Mouse (Mus musculus) embryonic facial prominence, embryonic 10.5 days (tissue): ENCODE results near the gene Pth2. TPM values are rescaled to one million over a fixed set of nuclear protein-coding genes. Genes with fewer than 3 reads are reported as not detected.
"Not testable (repeated sequence)": the region's sequence is repeated elsewhere in the genome, so short reads cannot be mapped to it uniquely, and the experiment has no call there.

Experiments
- DNase-seq: peaks from one replicate; pipeline ENCODE4 v3.0.0-alpha.2; 2017; ENCODE audit warnings: low spot score
- H3K27ac ChIP-seq: fragments of 300-500 bp; sonication (generic); replicated peaks from 2 replicates; pipeline ENCODE4 v1.5.1; 2016; ENCODE audit warnings: mild to moderate bottlenecking
- H3K27me3 ChIP-seq: fragments of 300-500 bp; sonication (generic); replicated peaks from 2 replicates; pipeline ENCODE4 v1.6.1; 2016; ENCODE audit warnings: low read depth, mild to moderate bottlenecking; ENCODE audit not compliant: poor library complexity, severe bottlenecking
- H3K36me3 ChIP-seq: fragments of 300-500 bp; sonication (generic); replicated peaks from 2 replicates; pipeline ENCODE4 v1.6.1; 2016; ENCODE audit warnings: mild to moderate bottlenecking, moderate library complexity
- H3K4me1 ChIP-seq: fragments of 300-500 bp; sonication (generic); 2 replicates; pipeline ENCODE4 v1.6.1; 2016
- H3K4me3 ChIP-seq: fragments of 300-500 bp; sonication (generic); 2 replicates; pipeline ENCODE4 v1.5.1; 2016; ENCODE audit warnings: mild to moderate bottlenecking, moderate library complexity
- H3K9me3 ChIP-seq: fragments of 300-500 bp; sonication (generic); 2 replicates; pipeline ENCODE4 v1.6.1; 2016; ENCODE audit warnings: mild to moderate bottlenecking
- WGBS: fragments of 180-500 bp; shearing (Covaris S2); methylation state at CpG from one replicate; pipeline ENCODE4 v1.1.7; 2016; 5-methylcytosine and 5-hydroxymethylcytosine counted together
- polyA plus RNA-seq: library from polyadenylated mRNA; unstranded; fragments of >200 nt; fragmentation: Nextera tagmentation; extraction: Ambion mirVana; gene quantifications from 2 replicates; pipeline ENCODE4 v1.2.1, GENCODE M21; 2016

The Pth2 gene
- polyA plus RNA-seq, 1 experiment from 2014 or later = not detected

GRCm38 (mm10) chr7:45166950-45167401, 13.8 kb upstream of the Pth2 start:
- Histone ChIP-seq H3K4me1 (peaks cover 21% of the 10 kb centered on the region), H3K9me3 (peaks cover 30% of the 10 kb centered on the region), H3K27me3 (peaks cover 98% of the 10 kb centered on the region), H3K27ac (no peak overlapping the region), H3K36me3 (no peaks in the 10 kb centered on the region), H3K4me3 (no peak overlapping the region)
- DNase-seq = no peak
- 27% methylated on average over 10 of the region's 10 CpGs for WGBS

GRCm38 (mm10) chr7:45167761-45168445, 12.9 kb upstream of the Pth2 start:
- Histone ChIP-seq H3K4me3 (peak overlapping the region; percentile 25; the same call in 1 of the 2 replicates), H3K27me3 (peaks cover 100% of the 10 kb centered on the region), H3K27ac (no peak overlapping the region), H3K9me3 (peaks cover 35% of the 10 kb centered on the region), H3K36me3 (no peaks in the 10 kb centered on the region), H3K4me1 (peaks cover 14% of the 10 kb centered on the region)
- DNase-seq = peak; percentile 28
- 3% methylated on average over 19 of the region's 19 CpGs for WGBS

DNA sequence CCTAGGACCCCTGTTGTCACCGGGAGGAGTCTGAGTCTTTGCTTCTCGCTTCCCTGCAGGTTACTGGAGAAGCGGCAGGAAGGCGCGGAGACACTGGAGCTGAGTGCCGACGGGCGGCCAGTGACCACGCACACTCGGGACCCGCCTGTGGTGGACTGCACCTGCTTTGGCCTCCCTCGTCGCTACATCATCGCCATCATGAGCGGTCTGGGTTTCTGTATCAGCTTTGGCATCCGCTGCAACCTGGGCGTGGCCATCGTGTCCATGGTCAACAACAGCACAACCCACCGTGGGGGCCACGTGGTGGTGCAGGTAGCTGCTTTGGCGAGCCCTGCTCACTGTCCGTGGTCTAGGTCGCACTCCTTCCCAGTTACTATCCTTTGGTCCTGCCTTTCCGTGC, 12.1 kb upstream of the Pth2 start:
- 4% methylated on average over 24 of the region's 24 CpGs for WGBS
- Histone ChIP-seq H3K4me3 (peak overlapping the region; percentile 23; the same call in 1 of the 2 replicates), H3K9me3 (peaks cover 36% of the 10 kb centered on the region), H3K4me1 (peaks cover 14% of the 10 kb centered on the region), H3K27me3 (peaks cover 99% of the 10 kb centered on the region), H3K27ac (no peak overlapping the region), H3K36me3 (no peaks in the 10 kb centered on the region)
- no peak for DNase-seq

GRCm38 (mm10) chr7:45169495-45169894, 11.3 kb upstream of the Pth2 start:
- Histone ChIP-seq H3K4me3 (no peak overlapping the region), H3K27ac (no peak overlapping the region), H3K27me3 (peaks cover 99% of the 10 kb centered on the region), H3K36me3 (no peaks in the 10 kb centered on the region), H3K4me1 (peaks cover 9% of the 10 kb centered on the region), H3K9me3 (peaks cover 36% of the 10 kb centered on the region)
- no peak for DNase-seq
- 94% methylated on average over 3 of the region's 3 CpGs for WGBS

GRCm38 (mm10) chr7:45172974-45173373, 7.8 kb upstream of the Pth2 start:
- DNase-seq = no peak
- Histone ChIP-seq H3K4me3 (0 out of 2 replicates have a peak overlapping the region, but pooled peaks have one; percentile 5), H3K27ac (no peak overlapping the region), H3K4me1 (peaks cover 28% of the 10 kb centered on the region), H3K27me3 (peaks cover 99% of the 10 kb centered on the region), H3K36me3 (no peaks in the 10 kb centered on the region), H3K9me3 (peaks cover 36% of the 10 kb centered on the region)
- 55% methylated on average over 7 of the region's 7 CpGs for WGBS

DNA sequence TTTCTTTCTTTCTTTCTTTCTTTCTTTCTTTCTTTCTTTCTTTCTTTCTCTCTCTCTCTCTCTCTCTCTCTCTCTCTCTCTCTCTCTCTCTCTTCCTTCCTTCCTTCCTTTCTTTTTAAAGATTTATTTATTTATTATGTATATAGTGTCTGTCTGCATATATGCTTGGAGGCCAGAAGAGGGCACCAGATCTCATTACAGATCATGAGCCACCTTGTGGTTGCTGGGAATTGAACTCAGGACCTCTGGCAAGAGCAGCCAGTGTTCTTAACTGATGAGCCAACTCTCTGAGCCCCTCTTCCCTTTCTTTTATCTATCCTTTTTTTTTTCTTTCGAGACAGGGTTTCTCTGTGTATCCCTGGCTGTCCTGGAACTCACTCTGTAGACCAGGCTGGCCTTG, 7.0 kb upstream of the Pth2 start:
- not testable (repeated sequence) for H3K4me3 ChIP-seq, H3K27ac ChIP-seq, H3K36me3 ChIP-seq, DNase-seq
- H3K9me3 ChIP-seq = peaks cover 35% of the 10 kb centered on the region
- peaks cover 24% of the 10 kb centered on the region for H3K4me1 ChIP-seq
- peaks cover 99% of the 10 kb centered on the region for H3K27me3 ChIP-seq
- 50% methylated on average over 1 of the region's 1 CpGs for WGBS

GRCm38 (mm10) chr7:45174567-45175280, 6.1 kb upstream of the Pth2 start:
- Histone ChIP-seq H3K4me1 (peaks cover 24% of the 10 kb centered on the region), H3K27ac (no peak overlapping the region), H3K9me3 (peaks cover 25% of the 10 kb centered on the region), H3K27me3 (peaks cover 99% of the 10 kb centered on the region), H3K4me3 (peak overlapping the region; percentile 43), H3K36me3 (no peaks in the 10 kb centered on the region)
- WGBS = 3% methylated on average over 29 of the region's 29 CpGs
- DNase-seq = no peak

- H3K9me3 ChIP-seq = peaks cover 18% of the 10 kb centered on the region
- peaks cover 99% of the 10 kb centered on the region for H3K27me3 ChIP-seq
- no peaks in the 10 kb centered on the region for H3K36me3 ChIP-seq
- no peak overlapping the region for H3K27ac ChIP-seq
- no peak for DNase-seq
- H3K4me3 ChIP-seq = peak overlapping the region; percentile 43; the same call in 1 of the 2 replicates
- WGBS = 2% methylated on average over 13 of the region's 13 CpGs
- H3K4me1 ChIP-seq = peaks cover 24% of the 10 kb centered on the region
Observed at GRCm38 (mm10) chr7:45175398-45175797, 5.4 kb upstream of the Pth2 start.

DNA sequence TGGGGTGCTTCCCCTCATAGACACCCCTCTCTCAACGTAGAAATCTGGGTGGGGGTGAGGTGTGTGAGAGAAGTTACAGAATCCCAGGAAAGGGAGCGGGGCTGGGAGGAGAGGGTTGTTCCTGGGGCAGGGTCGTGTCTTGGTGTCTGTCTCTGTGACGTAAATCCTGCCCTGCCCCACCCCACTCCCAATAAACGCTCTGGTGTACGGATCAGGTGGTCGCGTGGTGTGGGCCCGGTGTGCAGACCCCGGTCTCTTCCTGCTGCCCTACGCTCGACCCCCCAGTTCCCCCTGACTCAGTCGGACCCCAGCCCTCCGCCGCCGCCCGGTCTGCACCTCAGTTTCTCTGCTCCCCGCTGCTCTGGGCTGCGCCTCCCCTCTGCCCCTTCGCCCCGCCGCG, 4.9 kb upstream of the Pth2 start:
- WGBS = 2% methylated on average over 23 of the region's 23 CpGs
- Histone ChIP-seq H3K4me1 (peaks cover 25% of the 10 kb centered on the region), H3K27ac (no peak overlapping the region), H3K36me3 (no peaks in the 10 kb centered on the region), H3K9me3 (peaks cover 14% of the 10 kb centered on the region), H3K4me3 (peak overlapping the region; percentile 37), H3K27me3 (peaks cover 99% of the 10 kb centered on the region)
- DNase-seq = no peak

DNA sequence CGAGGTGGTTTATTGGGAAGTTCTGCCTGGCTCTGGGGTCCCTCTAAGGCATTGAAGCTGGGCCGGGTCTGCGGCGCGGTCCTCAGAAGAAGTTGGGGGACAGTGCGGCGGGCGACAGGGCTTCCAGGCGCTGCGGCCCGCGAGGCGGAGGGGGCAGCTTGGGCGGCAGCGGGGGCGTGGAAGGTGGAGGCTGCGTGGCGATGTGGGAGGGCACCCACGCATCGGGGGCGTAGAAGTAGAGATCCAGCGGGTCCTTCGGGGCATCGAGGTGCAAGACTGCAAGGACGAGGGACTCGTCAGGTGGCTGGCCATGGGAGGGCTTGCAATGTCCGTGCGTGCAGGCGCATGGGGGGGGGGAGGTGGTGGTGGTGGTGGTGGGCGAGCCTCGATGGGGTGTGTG, 4.4 kb upstream of the Pth2 start:
- no peak for DNase-seq
- Histone ChIP-seq H3K4me1 (peaks cover 30% of the 10 kb centered on the region), H3K27me3 (peaks cover 99% of the 10 kb centered on the region), H3K36me3 (no peaks in the 10 kb centered on the region), H3K4me3 (peak overlapping the region; percentile 37), H3K27ac (no peak overlapping the region), H3K9me3 (peaks cover 11% of the 10 kb centered on the region; the same call in 1 of the 2 replicates)
- WGBS = 3% methylated on average over 31 of the region's 31 CpGs

DNA sequence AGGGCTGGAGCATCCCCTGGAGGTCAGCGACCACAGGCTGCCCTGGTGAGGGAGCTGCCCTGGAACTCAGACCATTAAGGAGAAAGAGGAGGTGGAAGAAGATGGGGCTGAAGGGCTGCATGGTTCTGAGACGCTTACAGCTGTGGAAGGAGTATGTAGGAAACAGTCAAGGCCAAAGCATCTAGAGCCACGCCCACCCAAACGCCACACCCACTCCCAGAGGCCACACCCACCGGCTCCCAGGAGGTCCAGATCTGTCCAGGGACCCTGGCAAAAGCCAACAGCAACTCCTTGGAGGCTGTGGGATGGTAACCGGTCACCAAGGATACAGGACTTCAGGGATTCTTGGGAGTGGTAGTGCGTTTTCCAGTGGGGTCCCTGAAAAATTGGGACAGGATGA, 2.2 kb upstream of the Pth2 start:
- Histone ChIP-seq H3K4me1 (peaks cover 45% of the 10 kb centered on the region), H3K9me3 (no peaks in the 10 kb centered on the region), H3K27me3 (peaks cover 99% of the 10 kb centered on the region), H3K36me3 (no peaks in the 10 kb centered on the region), H3K4me3 (no peak overlapping the region), H3K27ac (no peak overlapping the region)
- WGBS = 23% methylated on average over 7 of the region's 7 CpGs
- no peak for DNase-seq

DNA sequence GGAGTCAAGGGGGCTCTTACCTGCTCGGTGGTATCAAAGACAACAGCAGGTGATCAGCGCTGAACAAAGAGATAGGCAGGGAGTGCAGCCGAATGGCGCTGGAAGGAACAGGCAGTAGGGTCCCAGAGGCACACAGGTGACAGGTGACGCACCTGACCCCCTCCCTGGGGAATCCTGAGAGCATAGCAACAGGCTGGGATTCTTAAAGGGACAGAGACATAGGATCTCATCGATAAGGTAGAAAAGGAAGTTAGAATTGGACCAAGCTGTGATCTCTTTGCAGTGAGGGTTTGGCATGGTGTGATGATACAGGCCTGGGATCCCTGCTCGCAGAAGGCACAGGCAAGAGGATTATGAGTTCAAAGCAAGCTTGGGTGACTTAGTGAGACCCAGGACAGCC, 1.3 kb upstream of the Pth2 start, which contains the start of gene Gfy:
Gene Gfy, minus strand, starts transcription at position 101 of the 400 bp plus-strand sequence.
- H3K27ac ChIP-seq = no peak within 1 kb of the TSS
- no peaks in the 10 kb centered on the region for H3K9me3 ChIP-seq
- H3K36me3 ChIP-seq = no peaks in the 10 kb centered on the region
- peaks cover 100% of the 10 kb centered on the region for H3K27me3 ChIP-seq
- H3K4me3 ChIP-seq = no peak within 1 kb of the TSS
- 25% methylated on average over 7 of the region's 7 CpGs for WGBS
- DNase-seq = no peak
- peaks cover 47% of the 10 kb centered on the region for H3K4me1 ChIP-seq

DNA sequence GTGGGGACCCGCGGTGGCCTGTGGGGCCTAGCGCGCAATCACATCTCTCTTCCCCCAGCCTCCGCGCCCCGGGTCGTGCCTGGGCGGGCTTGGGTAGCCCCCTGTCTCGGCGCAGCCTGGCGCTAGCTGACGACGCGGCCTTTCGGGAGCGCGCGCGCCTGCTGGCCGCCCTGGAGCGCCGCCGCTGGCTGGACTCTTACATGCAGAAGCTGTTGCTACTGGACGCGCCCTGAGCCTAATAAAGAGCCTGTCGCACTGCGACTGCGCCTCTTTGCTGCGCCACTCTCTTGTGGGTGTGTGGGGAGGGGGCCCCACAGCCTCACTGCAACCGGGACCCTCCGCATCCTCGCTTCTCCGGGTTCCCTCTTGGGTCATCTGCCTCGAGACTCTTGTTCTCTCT, 745 bp downstream of the Pth2 start:
- 4% methylated on average over 35 of the region's 35 CpGs for WGBS
- H3K36me3 ChIP-seq = no peaks in the 10 kb centered on the region
- H3K27ac ChIP-seq = no peak overlapping the region
- H3K27me3 ChIP-seq = peaks cover 100% of the 10 kb centered on the region
- peak overlapping the region; percentile 46 for H3K4me3 ChIP-seq
- H3K9me3 ChIP-seq = no peaks in the 10 kb centered on the region
- no peak for DNase-seq
- peaks cover 44% of the 10 kb centered on the region for H3K4me1 ChIP-seq
